Mouse (Mus musculus): ENCODE data around the gene C530008M17Rik. TPM values are rescaled to one million over a fixed set of nuclear protein-coding genes. Genes with fewer than 3 reads are reported as not detected.

The C530008M17Rik gene
- polyA plus RNA-seq, 1 experiment from 2014 or later, result 36.1 TPM

GRCm38 (mm10) chr5:76763731-76764130 lies 107.4 kb downstream of the C530008M17Rik start:
- Histone ChIP-seq H3K4me2 (ENCODE audit: low read length) (no peak overlapping the region), H3K9ac (ENCODE audit: low read length) (no peak overlapping the region), H3K9me3 (ENCODE audit: control insufficient read depth, low read length) (no peaks in the 10 kb centered on the region), H3K27me3 (ENCODE audit: control insufficient read depth, insufficient read depth, low read length) (no peaks in the 10 kb centered on the region), H3K4me3 (ENCODE audit: control insufficient read depth in 1 of 2, insufficient read depth in 1 of 2, low read depth in 1 of 2, low read length in 2 of 2) (no peak overlapping the region), H3K27ac (replicated peaks in 1 of 2; ENCODE audit: control insufficient read depth in 1 of 2, insufficient read depth in 1 of 2, low read depth in 2 of 2, low read length in 2 of 2) (no peak overlapping the region), H3K36me3 (ENCODE audit: control insufficient read depth, insufficient read depth, low read length) (no peaks in the 10 kb centered on the region), H3K4me1 (ENCODE audit: control insufficient read depth in 2 of 2, insufficient read depth in 2 of 2, low read length in 2 of 2) (peaks cover 8 to 9% of the 10 kb centered on the region in 2 experiments)
- WGBS, result 73% methylated on average over 6 of the region's 6 CpGs
- ATAC-seq (ENCODE audit: insufficient number of reproducible peaks, insufficient read depth, low FRiP score, low read depth), result no peak

DNA sequence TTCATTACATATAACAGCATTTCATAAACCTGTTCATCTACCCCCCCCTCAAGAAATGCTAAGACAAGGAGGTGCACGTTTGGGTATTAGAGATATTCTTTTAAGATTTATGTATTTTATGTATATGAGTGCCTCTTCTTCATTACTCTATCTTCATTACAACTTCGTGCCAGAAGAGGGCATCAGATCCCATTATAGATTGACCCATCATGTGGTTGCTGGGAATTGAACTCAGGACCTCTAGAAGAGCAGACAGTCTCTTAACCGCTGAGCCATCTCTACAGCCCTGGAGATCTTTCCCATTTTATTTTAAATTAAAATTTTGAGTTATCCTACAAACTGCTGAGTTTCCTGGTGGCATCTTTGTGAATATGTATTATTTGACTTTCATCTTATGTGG lies 112.7 kb downstream of the C530008M17Rik start:
- Histone ChIP-seq H3K4me2 (ENCODE audit: low read length) (no peak overlapping the region), H3K9me3 (ENCODE audit: control insufficient read depth, low read length) (no peaks in the 10 kb centered on the region), H3K36me3 (ENCODE audit: control insufficient read depth, insufficient read depth, low read length) (no peaks in the 10 kb centered on the region), H3K9ac (ENCODE audit: low read length) (no peak overlapping the region), H3K27ac (replicated peaks in 1 of 2; ENCODE audit: control insufficient read depth in 1 of 2, insufficient read depth in 1 of 2, low read depth in 2 of 2, low read length in 2 of 2) (no peak overlapping the region), H3K4me3 (ENCODE audit: control insufficient read depth in 1 of 2, insufficient read depth in 1 of 2, low read depth in 1 of 2, low read length in 2 of 2) (no peak overlapping the region), H3K4me1 (ENCODE audit: control insufficient read depth in 2 of 2, insufficient read depth in 2 of 2, low read length in 2 of 2) (no peaks in the 10 kb centered on the region), H3K27me3 (ENCODE audit: control insufficient read depth, insufficient read depth, low read length) (no peaks in the 10 kb centered on the region)
- WGBS, result 63% methylated on average over 3 of the region's 3 CpGs
- ATAC-seq (ENCODE audit: insufficient number of reproducible peaks, insufficient read depth, low FRiP score, low read depth), result no peak

DNA sequence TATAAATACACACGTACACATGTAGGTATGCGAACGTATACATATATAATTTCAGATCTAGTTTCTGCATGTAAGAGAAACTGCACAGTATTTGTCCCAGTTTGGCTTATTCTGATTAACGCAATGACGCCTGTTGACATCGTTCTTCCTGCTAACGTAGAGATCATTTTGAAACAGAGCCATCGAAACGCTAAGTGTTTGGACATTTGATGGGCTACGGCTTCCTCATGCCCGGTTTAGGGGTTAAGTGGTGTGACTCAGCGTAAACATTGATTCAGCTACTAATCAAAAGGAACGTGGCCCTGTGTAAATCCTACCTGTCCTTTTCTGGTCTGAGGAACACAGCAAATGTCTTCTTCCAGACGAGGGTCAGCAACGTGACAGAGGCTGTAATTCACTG lies 113.3 kb downstream of the C530008M17Rik start:
- H3K9me3 ChIP-seq (ENCODE audit: control insufficient read depth, low read length), result no peaks in the 10 kb centered on the region
- H3K27me3 ChIP-seq (ENCODE audit: control insufficient read depth, insufficient read depth, low read length), result no peaks in the 10 kb centered on the region
- no peak overlapping the region for H3K27ac ChIP-seq (replicated peaks in 1 of 2; ENCODE audit: control insufficient read depth in 1 of 2, insufficient read depth in 1 of 2, low read depth in 2 of 2, low read length in 2 of 2)
- WGBS, result 90% methylated on average over 15 of the region's 15 CpGs
- H3K4me1 ChIP-seq (ENCODE audit: control insufficient read depth in 2 of 2, insufficient read depth in 2 of 2, low read length in 2 of 2), result no peaks in the 10 kb centered on the region
- no peak overlapping the region for H3K4me3 ChIP-seq (ENCODE audit: control insufficient read depth in 1 of 2, insufficient read depth in 1 of 2, low read depth in 1 of 2, low read length in 2 of 2)
- ATAC-seq (ENCODE audit: insufficient number of reproducible peaks, insufficient read depth, low FRiP score, low read depth), result no peak
- no peak overlapping the region for H3K9ac ChIP-seq (ENCODE audit: low read length)
- H3K36me3 ChIP-seq (ENCODE audit: control insufficient read depth, insufficient read depth, low read length), result no peaks in the 10 kb centered on the region
- no peak overlapping the region for H3K4me2 ChIP-seq (ENCODE audit: low read length)

- Histone ChIP-seq H3K36me3 (ENCODE audit: control insufficient read depth, insufficient read depth, low read length) (no peaks in the 10 kb centered on the region), H3K27ac (replicated peaks in 1 of 2; ENCODE audit: control insufficient read depth in 1 of 2, insufficient read depth in 1 of 2, low read depth in 2 of 2, low read length in 2 of 2) (no peak overlapping the region), H3K4me3 (ENCODE audit: control insufficient read depth in 1 of 2, insufficient read depth in 1 of 2, low read depth in 1 of 2, low read length in 2 of 2) (no peak overlapping the region), H3K4me2 (ENCODE audit: low read length) (no peak overlapping the region), H3K9me3 (ENCODE audit: control insufficient read depth, low read length) (no peaks in the 10 kb centered on the region), H3K27me3 (ENCODE audit: control insufficient read depth, insufficient read depth, low read length) (no peaks in the 10 kb centered on the region), H3K9ac (ENCODE audit: low read length) (no peak overlapping the region), H3K4me1 (ENCODE audit: control insufficient read depth in 2 of 2, insufficient read depth in 2 of 2, low read length in 2 of 2) (no peaks in the 10 kb centered on the region)
- 77% methylated on average over 5 of the region's 5 CpGs for WGBS
- no peak for ATAC-seq (ENCODE audit: insufficient number of reproducible peaks, insufficient read depth, low FRiP score, low read depth)
Observed at GRCm38 (mm10) chr5:76771371-76771770, 115.1 kb downstream of the C530008M17Rik start.

- H3K4me3 ChIP-seq (ENCODE audit: control insufficient read depth in 1 of 2, insufficient read depth in 1 of 2, low read depth in 1 of 2, low read length in 2 of 2), result no peak overlapping the region
- 67% methylated on average over 4 of the region's 4 CpGs for WGBS
- no peaks in the 10 kb centered on the region for H3K27me3 ChIP-seq (ENCODE audit: control insufficient read depth, insufficient read depth, low read length)
- no peaks in the 10 kb centered on the region for H3K4me1 ChIP-seq (ENCODE audit: control insufficient read depth in 2 of 2, insufficient read depth in 2 of 2, low read length in 2 of 2)
- H3K4me2 ChIP-seq (ENCODE audit: low read length), result no peak overlapping the region
- no peak overlapping the region for H3K27ac ChIP-seq (replicated peaks in 1 of 2; ENCODE audit: control insufficient read depth in 1 of 2, insufficient read depth in 1 of 2, low read depth in 2 of 2, low read length in 2 of 2)
- no peak overlapping the region for H3K9ac ChIP-seq (ENCODE audit: low read length)
- H3K36me3 ChIP-seq (ENCODE audit: control insufficient read depth, insufficient read depth, low read length), result no peaks in the 10 kb centered on the region
- H3K9me3 ChIP-seq (ENCODE audit: control insufficient read depth, low read length), result no peaks in the 10 kb centered on the region
- ATAC-seq (ENCODE audit: insufficient number of reproducible peaks, insufficient read depth, low FRiP score, low read depth), result no peak
Observed at GRCm38 (mm10) chr5:76772831-76773230, 116.5 kb downstream of the C530008M17Rik start.

DNA sequence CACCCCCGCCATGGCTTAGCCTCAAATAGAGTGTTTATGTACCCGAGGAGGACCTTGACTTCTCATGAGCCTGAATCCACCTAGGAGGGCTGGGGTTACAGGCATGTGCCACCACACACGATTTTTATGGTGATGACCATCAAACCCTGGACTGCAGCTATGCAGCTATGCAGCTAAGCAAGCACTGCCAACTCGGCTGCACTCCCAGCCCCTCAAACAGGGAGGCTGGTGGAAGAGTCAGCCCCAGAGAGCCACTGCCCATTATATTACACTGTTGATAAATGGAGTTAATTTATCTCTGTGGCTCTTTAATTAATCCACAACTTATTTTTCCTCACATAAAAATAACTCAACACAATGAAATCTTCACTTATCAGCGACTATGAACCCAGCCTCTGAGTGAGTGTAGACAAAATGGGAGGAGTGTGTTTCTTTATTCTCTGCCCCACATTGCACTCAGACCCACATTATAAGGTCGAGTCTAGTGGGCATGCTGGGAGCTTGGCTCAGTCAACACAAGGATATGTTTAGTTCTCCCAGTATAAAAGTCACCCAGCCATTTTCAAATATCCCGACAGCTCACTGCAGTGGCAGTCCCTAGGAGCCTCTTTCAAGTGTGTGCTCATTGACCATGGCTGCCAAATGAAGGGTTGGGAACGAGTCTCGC lies 117.3 kb downstream of the C530008M17Rik start:
- no peak for ATAC-seq (ENCODE audit: insufficient number of reproducible peaks, insufficient read depth, low FRiP score, low read depth)
- Histone ChIP-seq H3K4me1 (ENCODE audit: control insufficient read depth in 2 of 2, insufficient read depth in 2 of 2, low read length in 2 of 2) (no peaks in the 10 kb centered on the region), H3K4me3 (ENCODE audit: control insufficient read depth in 1 of 2, insufficient read depth in 1 of 2, low read depth in 1 of 2, low read length in 2 of 2) (no peak overlapping the region), H3K36me3 (ENCODE audit: control insufficient read depth, insufficient read depth, low read length) (no peaks in the 10 kb centered on the region), H3K27me3 (ENCODE audit: control insufficient read depth, insufficient read depth, low read length) (no peaks in the 10 kb centered on the region), H3K27ac (replicated peaks in 1 of 2; ENCODE audit: control insufficient read depth in 1 of 2, insufficient read depth in 1 of 2, low read depth in 2 of 2, low read length in 2 of 2) (no peak overlapping the region), H3K4me2 (ENCODE audit: low read length) (no peak overlapping the region), H3K9ac (ENCODE audit: low read length) (no peak overlapping the region), H3K9me3 (ENCODE audit: control insufficient read depth, low read length) (no peaks in the 10 kb centered on the region)
- 64% methylated on average over 9 of the region's 9 CpGs for WGBS

DNA sequence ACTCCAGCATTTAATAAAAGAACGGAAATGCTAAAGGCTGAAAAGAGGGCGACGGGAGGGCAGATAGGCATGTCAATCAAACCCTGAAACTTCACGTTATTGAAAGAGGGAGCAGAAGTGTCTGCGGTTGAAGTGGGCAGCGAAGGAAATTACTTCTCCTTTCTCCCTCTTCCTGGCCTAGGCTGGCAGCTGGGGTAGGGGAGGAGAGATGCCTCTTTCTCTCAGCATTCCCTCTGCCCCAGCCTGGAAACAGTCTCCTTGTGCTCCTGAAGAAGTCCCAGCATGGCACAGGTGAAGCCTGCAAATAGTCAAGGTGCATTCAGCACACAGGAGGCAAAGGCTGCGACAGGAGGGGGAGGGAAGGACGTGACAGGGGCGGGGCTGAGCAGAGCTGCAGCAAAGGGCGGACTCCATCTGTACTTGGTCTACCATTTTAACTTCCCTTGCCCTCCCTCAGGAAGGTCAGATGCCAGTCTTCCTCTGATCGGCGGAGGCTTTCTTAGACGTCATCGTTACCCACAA lies 122.8 kb downstream of the C530008M17Rik start:
- Histone ChIP-seq H3K4me2 (ENCODE audit: low read length) (no peak overlapping the region), H3K36me3 (ENCODE audit: control insufficient read depth, insufficient read depth, low read length) (no peaks in the 10 kb centered on the region), H3K9me3 (ENCODE audit: control insufficient read depth, low read length) (no peaks in the 10 kb centered on the region), H3K4me3 (ENCODE audit: control insufficient read depth in 1 of 2, insufficient read depth in 1 of 2, low read depth in 1 of 2, low read length in 2 of 2) (no peak overlapping the region), H3K4me1 (ENCODE audit: control insufficient read depth in 2 of 2, insufficient read depth in 2 of 2, low read length in 2 of 2) (no peaks in the 10 kb centered on the region), H3K27me3 (ENCODE audit: control insufficient read depth, insufficient read depth, low read length) (peaks cover 5% of the 10 kb centered on the region; the same call in 1 of the 2 replicates), H3K27ac (replicated peaks in 1 of 2; ENCODE audit: control insufficient read depth in 1 of 2, insufficient read depth in 1 of 2, low read depth in 2 of 2, low read length in 2 of 2) (no peak overlapping the region), H3K9ac (ENCODE audit: low read length) (no peak overlapping the region)
- WGBS, result 49% methylated on average over 13 of the region's 14 CpGs
- no peak for ATAC-seq (ENCODE audit: insufficient number of reproducible peaks, insufficient read depth, low FRiP score, low read depth)

DNA sequence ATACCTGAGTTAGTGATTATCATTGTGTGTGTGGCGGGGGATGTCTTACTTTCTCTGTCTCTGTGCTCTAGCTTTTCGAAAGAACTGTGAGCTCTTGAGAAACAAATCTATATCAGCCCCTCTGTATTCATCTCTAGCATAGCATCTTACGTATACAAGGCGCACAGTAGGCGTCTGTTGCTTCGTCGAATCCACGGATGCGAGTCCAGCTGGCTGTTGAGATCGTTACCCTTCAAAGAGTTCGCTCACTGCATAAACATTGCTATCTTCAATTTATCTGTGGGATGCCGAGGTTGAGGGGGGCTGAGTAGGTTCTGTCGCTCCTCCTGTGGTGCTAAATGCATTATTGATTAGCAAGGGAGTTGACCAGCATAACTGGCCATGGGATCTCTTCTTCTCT lies 125.6 kb downstream of the C530008M17Rik start:
- Histone ChIP-seq H3K27me3 (ENCODE audit: control insufficient read depth, insufficient read depth, low read length) (peaks cover 5% of the 10 kb centered on the region; the same call in 1 of the 2 replicates), H3K4me2 (ENCODE audit: low read length) (no peak overlapping the region), H3K4me1 (ENCODE audit: control insufficient read depth in 2 of 2, insufficient read depth in 2 of 2, low read length in 2 of 2) (no peaks in the 10 kb centered on the region), H3K9ac (ENCODE audit: low read length) (no peak overlapping the region), H3K4me3 (ENCODE audit: control insufficient read depth in 1 of 2, insufficient read depth in 1 of 2, low read depth in 1 of 2, low read length in 2 of 2) (no peak overlapping the region), H3K36me3 (ENCODE audit: control insufficient read depth, insufficient read depth, low read length) (no peaks in the 10 kb centered on the region), H3K9me3 (ENCODE audit: control insufficient read depth, low read length) (no peaks in the 10 kb centered on the region), H3K27ac (replicated peaks in 1 of 2; ENCODE audit: control insufficient read depth in 1 of 2, insufficient read depth in 1 of 2, low read depth in 2 of 2, low read length in 2 of 2) (no peak overlapping the region)
- ATAC-seq (ENCODE audit: insufficient number of reproducible peaks, insufficient read depth, low FRiP score, low read depth), result no peak
- 48% methylated on average over 13 of the region's 13 CpGs for WGBS

Data from heart, embryonic 14.5 days (tissue).